Mouse (Mus musculus): ENCODE measurements at regions not wholly inside any gene's neighbourhood (a gene's known extent, or its start where the extent isn't known, plus 50 kb on each side); places are given as distances from the start of the nearest gene placed in this dataset.

GRCm38 (mm10) chr9:74342176-74342575 is 232.0 kb downstream of the Wdr72 start:
- no peak for DNase-seq

DNA sequence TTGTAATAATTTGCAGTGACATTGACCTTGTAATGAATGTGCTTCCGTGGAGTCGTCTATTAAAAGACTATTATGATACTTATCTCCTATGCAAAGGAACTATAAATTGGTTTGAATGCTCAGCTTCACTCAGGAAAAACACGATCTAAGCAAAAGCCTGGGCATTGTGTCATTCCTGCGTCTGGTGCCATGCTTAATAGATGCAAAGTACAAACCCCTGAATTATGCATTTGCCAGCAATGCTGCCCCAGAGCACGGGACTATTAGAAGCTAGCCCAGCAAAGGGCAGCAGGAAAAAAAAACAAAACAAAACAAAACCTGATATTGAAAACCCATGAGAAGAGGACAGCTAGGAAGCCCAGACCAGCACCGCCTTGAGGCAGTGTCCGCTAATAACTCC is 234.9 kb downstream of the Wdr72 start:
- DNase-seq: no peak

GRCm38 (mm10) chr9:74348776-74349175 is 238.6 kb downstream of the Wdr72 start:
- DNase-seq: no peak

- no peak for DNase-seq
These were observed 255.8 kb downstream of the Wdr72 start for GRCm38 (mm10) chr9:74365930-74366438.

- no peak for DNase-seq
These were observed 266.0 kb downstream of the Wdr72 start for GRCm38 (mm10) chr9:74376191-74376590.

- DNase-seq: no peak
These were observed 267.0 kb downstream of the Wdr72 start for GRCm38 (mm10) chr9:74377204-74377603.

- no peak for DNase-seq
These were observed 274.2 kb downstream of the Wdr72 start for GRCm38 (mm10) chr9:74384206-74384896.

- no peak for DNase-seq
These were observed 315.4 kb downstream of the Wdr72 start for GRCm38 (mm10) chr9:74425594-74425993.

- DNase-seq: no peak
These were observed 339.8 kb downstream of the Wdr72 start for GRCm38 (mm10) chr9:74449981-74450380.

- DNase-seq: no peak
These were observed 350.9 kb downstream of the Wdr72 start for GRCm38 (mm10) chr9:74461084-74461483.

DNA sequence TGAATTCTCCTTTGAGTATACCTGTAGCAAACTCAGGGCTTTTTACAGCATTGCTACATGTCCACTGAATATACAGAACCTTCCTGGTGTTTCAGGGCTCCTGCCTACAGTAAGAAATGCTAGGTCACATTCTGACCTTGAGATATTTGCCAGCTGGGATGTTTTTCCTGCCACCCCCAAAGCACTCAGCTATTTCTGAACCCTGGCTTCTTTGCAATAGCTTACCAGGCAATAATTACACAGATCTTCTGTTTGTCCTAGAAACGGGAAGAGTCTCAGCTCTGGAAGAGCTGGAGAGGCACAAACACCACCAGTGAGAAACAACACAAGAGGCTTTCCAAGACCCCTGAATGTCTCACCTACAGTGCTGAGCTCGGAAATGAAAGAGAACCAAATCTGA is 366.7 kb downstream of the Wdr72 start:
- no peak for DNase-seq

DNA sequence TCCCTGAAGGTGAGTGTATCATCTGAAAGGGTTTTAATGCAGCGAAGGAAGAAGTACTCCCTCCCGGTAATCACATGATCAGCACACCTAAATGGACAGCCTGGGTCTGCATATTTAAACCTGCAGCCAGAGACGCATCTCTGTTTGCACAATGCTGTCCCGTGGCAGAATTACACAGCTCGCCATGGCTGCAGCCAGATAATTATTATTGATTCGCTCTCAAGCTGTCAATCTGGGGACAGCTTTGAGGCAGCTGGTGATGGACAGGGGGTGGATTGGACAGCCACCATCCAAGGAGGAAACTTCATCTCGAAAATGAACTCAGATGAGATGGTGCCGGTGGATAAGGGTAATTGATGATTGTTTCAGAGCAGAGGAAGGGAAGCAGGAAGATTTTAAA is 369.1 kb downstream of the Wdr72 start:
- no peak for DNase-seq

DNA sequence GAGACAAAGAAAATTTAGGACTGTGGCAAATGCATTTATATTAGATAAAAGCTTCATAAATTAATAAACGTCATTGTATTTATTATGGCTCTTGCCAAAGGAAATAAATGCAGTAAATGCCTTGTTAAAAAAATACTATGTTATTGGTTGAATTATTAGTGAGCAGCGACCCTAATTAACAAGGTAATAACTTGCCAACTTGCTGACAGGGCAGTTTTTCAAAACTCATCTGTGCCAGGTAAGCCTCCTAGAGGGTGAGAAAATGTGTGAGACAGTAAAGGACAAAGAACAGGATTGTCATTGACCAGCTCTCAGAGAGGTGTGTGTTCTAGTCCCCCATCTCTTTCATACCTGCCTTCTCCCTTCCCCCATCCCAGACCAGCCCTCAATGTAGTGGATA is 347.8 kb upstream of the Onecut1 start:
- no peak for DNase-seq

DNA sequence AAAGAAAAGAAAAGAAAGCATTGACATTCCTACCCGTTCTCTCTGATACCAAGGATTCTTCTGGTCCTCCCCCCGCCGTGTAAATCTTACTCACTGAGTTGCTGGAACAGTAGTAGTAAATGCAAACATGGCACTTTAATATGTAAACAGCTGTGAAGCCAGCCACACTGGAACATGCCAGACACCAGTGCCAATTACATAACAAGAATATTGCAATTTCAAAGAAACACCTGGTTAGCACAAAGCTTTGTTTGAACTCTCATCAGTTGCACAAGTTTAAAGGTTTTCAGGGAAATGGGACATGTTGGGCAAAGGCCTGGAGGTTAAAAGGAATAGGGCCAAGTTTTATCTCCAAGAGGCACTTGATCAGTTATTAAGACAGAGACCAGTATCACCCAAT is 333.2 kb upstream of the Onecut1 start:
- DNase-seq: no peak

- peak; percentile 57 for DNase-seq
These were observed 331.4 kb upstream of the Onecut1 start for GRCm38 (mm10) chr9:74530317-74530716.

DNA sequence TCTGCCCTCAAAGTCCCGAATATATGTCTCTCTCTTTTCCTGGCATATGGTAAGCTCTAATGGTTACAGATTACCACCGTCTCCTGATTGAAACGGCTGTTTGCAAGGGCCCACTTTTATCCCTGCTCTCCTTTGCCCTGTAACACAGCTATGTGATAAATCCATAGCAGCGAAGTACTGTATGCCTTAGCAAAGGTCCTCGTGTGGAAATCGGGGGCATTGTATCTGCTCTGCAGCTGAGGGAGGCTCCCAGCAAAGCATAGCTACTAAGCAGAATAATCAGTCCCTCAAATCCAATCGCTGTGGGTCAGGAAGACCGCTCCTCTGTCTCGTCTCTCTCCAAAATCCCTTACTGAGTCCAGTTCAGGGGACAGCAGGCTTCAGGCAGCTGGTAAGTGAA is 331.0 kb upstream of the Onecut1 start:
- no peak for DNase-seq

DNA sequence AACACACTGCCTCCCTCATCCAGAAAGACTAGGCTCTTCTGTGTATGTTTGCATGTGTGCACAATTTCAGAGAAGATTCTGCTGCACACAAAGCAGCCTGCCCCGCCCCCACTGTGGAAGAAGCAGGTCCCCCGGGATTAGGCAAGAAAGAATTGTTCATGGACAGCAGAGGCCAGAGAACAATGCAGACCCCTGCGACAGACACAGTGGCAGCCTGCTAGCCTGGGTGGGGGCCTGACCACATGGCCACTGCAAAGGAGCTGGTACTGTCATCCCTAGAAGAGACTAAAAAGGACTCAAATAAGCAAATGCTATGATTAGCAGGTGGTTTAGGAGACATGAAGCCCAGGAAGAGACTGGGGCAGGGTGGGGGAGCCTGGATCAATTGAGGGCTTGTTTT is 329.7 kb upstream of the Onecut1 start:
- DNase-seq: no peak

- peak; percentile 37 for DNase-seq
These were observed 326.7 kb upstream of the Onecut1 start for GRCm38 (mm10) chr9:74534976-74535375.

DNA sequence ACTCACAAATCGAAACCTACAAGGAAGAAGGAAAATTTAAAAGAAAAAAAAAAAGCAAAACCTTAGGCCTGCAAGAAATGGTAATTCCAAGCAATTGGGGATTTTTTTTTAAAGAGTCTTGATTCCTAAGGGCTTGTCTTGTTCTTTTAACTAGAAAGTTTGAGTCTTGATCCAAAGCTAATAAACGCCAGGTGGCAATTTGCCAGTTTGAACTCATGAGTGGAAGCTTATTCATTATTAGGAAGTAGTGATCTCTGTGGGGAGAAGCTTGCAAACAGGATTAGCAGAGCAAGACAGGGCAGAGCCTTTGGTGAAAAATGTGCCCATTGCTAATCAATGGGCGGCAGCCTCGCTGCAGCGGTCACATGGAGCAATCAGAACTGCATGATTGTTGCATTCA is 305.6 kb upstream of the Onecut1 start:
- DNase-seq: peak; percentile 6

GRCm38 (mm10) chr9:74592757-74593156 is 269.0 kb upstream of the Onecut1 start:
- DNase-seq: no peak

DNA sequence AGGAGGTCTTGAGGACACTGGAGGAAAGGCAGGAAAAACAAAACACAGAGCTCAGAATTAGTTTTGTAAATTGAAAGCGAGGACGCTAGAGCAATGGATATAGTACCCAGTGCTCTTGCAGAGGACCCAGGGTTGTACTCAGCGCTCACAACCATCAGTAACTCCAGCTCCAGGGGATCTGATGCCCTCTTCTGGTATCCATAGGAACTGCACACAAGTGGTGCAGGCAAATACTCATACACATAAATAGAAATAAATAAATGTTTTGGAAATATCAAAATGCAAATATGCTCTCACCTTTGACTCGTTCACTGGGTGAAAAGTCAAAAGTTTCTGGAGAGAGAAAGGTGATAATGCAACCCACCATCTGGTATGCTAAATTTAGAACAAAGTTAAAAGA is 267.8 kb upstream of the Onecut1 start:
- no peak for DNase-seq

DNA sequence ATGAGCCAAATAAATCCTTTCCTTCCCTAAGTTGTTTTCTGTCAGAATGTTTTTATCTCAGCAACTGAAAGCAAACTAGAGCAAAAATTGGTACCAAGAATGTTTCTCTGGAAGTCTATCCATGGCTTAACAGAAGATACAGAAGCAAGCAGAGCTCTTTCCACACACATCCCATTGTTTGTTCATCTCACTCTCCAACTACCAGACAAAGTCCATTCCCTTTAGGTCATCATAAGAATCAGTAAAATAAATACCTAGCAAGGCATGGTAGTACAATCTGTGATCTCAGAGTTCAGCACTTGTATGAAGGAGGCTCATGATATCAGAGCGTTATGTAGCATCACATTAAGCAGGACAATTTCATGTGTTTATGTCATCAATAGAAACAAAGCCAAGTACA is 257.3 kb upstream of the Onecut1 start:
- no peak for DNase-seq

GRCm38 (mm10) chr9:74621957-74622356 is 239.8 kb upstream of the Onecut1 start:
- DNase-seq: no peak

GRCm38 (mm10) chr9:74645394-74645793 is 216.3 kb upstream of the Onecut1 start:
- DNase-seq: no peak

GRCm38 (mm10) chr9:74650036-74650435 is 211.7 kb upstream of the Onecut1 start:
- no peak for DNase-seq
